In genomic region chr14:31133023-31133665, GRCm38 (mm10) we compare ENCODE assay signal across 8 mouse cellular contexts. TPM values are rescaled to one million over a fixed set of nuclear protein-coding genes. Genes with fewer than 3 reads are reported as not detected.
DNase-seq lines count a peak whose midpoint lies in the region; ATAC-seq lines count a peak whose summit lies in the region.

No protein-coding gene starts in this region.

- peaks cover 19 to 27% of the 10 kb centered on the region in 2 experiments for H3K4me1 ChIP-seq in heart, embryonic 14.5 days (ENCODE audit: control insufficient read depth in 2 of 2, insufficient read depth in 2 of 2, low read length in 2 of 2)
- peaks cover 48% of the 10 kb centered on the region for H3K4me1 ChIP-seq in forebrain, embryonic 13.5 days
- peaks cover 51% of the 10 kb centered on the region for H3K4me1 ChIP-seq in limb, embryonic 15.5 days
- peaks cover 31% of the 10 kb centered on the region for H3K4me1 ChIP-seq in midbrain, embryonic 16.5 days (ENCODE audit: control insufficient read depth, insufficient read depth, low read length)

- no peak overlapping the region for H3K4me3 ChIP-seq in heart, embryonic 14.5 days (ENCODE audit: control insufficient read depth in 1 of 2, insufficient read depth in 1 of 2, low read depth in 1 of 2, low read length in 2 of 2)
- H3K4me3 ChIP-seq in forebrain, embryonic 13.5 days, result peak overlapping the region; percentile 87
- H3K4me3 ChIP-seq in limb, embryonic 15.5 days, result peak overlapping the region; percentile 60
- no peak overlapping the region for H3K4me3 ChIP-seq in midbrain, embryonic 16.5 days (ENCODE audit: low read depth, low read length)

- WGBS in heart, embryonic 14.5 days, result 63% methylated on average over 11 of the region's 11 CpGs
- WGBS in forebrain, embryonic 13.5 days, result 75% methylated on average over 11 of the region's 11 CpGs
- 34% methylated on average over 11 of the region's 11 CpGs for WGBS in limb, embryonic 15.5 days
- WGBS in midbrain, embryonic 16.5 days, result 71% methylated on average over 11 of the region's 11 CpGs

- no peak for DNase-seq in heart, adult 18-20 months
- DNase-seq in urinary bladder, postnatal 10 days (ENCODE audit: low spot score), result no peak
- DNase-seq in c-Kit-positive CD71-positive TER-119-positive erythroid progenitor cells, embryonic 14.5 days (ENCODE audit: low spot score), result no peak

- no peak overlapping the region for H3K27ac ChIP-seq in heart, embryonic 14.5 days (replicated peaks in 1 of 2; ENCODE audit: control insufficient read depth in 1 of 2, insufficient read depth in 1 of 2, low read depth in 2 of 2, low read length in 2 of 2)
- peak overlapping the region; percentile 78 for H3K27ac ChIP-seq in forebrain, embryonic 13.5 days
- H3K27ac ChIP-seq in limb, embryonic 15.5 days, result peak overlapping the region; percentile 87
- H3K27ac ChIP-seq in midbrain, embryonic 16.5 days (ENCODE audit: low read length), result no peak overlapping the region

- H3K9me3 ChIP-seq in heart, embryonic 14.5 days (ENCODE audit: control insufficient read depth, low read length), result no peaks in the 10 kb centered on the region
- H3K9me3 ChIP-seq in forebrain, embryonic 13.5 days (replicated peaks), result no peaks in the 10 kb centered on the region
- no peaks in the 10 kb centered on the region for H3K9me3 ChIP-seq in limb, embryonic 15.5 days
- H3K9me3 ChIP-seq in midbrain, embryonic 16.5 days (replicated peaks; ENCODE audit: control insufficient read depth, low read length, poor library complexity, severe bottlenecking), result no peaks in the 10 kb centered on the region

- peaks cover 39% of the 10 kb centered on the region for H3K36me3 ChIP-seq in heart, embryonic 14.5 days (ENCODE audit: control insufficient read depth, insufficient read depth, low read length)
- peaks cover 39% of the 10 kb centered on the region for H3K36me3 ChIP-seq in forebrain, embryonic 13.5 days (ENCODE audit: poor library complexity, severe bottlenecking)
- peaks cover 35% of the 10 kb centered on the region for H3K36me3 ChIP-seq in limb, embryonic 15.5 days
- H3K36me3 ChIP-seq in midbrain, embryonic 16.5 days (ENCODE audit: control insufficient read depth, insufficient read depth, low read length), result peaks cover 15% of the 10 kb centered on the region

- no peaks in the 10 kb centered on the region for H3K27me3 ChIP-seq in heart, embryonic 14.5 days (ENCODE audit: control insufficient read depth, insufficient read depth, low read length)
- no peaks in the 10 kb centered on the region for H3K27me3 ChIP-seq in forebrain, embryonic 13.5 days
- no peaks in the 10 kb centered on the region for H3K27me3 ChIP-seq in limb, embryonic 15.5 days
- no peaks in the 10 kb centered on the region for H3K27me3 ChIP-seq in midbrain, embryonic 16.5 days (ENCODE audit: control insufficient read depth, insufficient read depth, low read depth, low read length)

- peak overlapping the region; percentile 84 for H3K4me2 ChIP-seq in heart, embryonic 14.5 days (ENCODE audit: low read length)
- H3K4me2 ChIP-seq in forebrain, embryonic 13.5 days, result peak overlapping the region; percentile 83
- H3K4me2 ChIP-seq in limb, embryonic 15.5 days, result peak overlapping the region; percentile 57
- H3K4me2 ChIP-seq in midbrain, embryonic 16.5 days (ENCODE audit: low read length), result peak overlapping the region; percentile 9; the same call in 1 of the 2 replicates

- ATAC-seq in heart, embryonic 14.5 days (ENCODE audit: insufficient number of reproducible peaks, insufficient read depth, low FRiP score, low read depth), result no peak
- no peak for ATAC-seq in forebrain, embryonic 13.5 days
- ATAC-seq in limb, embryonic 15.5 days (ENCODE audit: insufficient number of reproducible peaks, low FRiP score, low TSS enrichment, low read depth), result no peak
- ATAC-seq in midbrain, embryonic 16.5 days, result no peak
- ATAC-seq in activated CD4-positive, CD25-positive, alpha-beta regulatory T cell, adult 4 months, result no peak

- 0 out of 2 replicates have a peak overlapping the region, but pooled peaks have one; percentile 2 for H3K9ac ChIP-seq in heart, embryonic 14.5 days (ENCODE audit: low read length)
- H3K9ac ChIP-seq in forebrain, embryonic 13.5 days, result peak overlapping the region; percentile 93; the same call in 1 of the 2 replicates
- no peak overlapping the region for H3K9ac ChIP-seq in limb, embryonic 15.5 days
- no peak overlapping the region for H3K9ac ChIP-seq in midbrain, embryonic 16.5 days (ENCODE audit: low read depth, low read length)

RNA-seq across cellular contexts. Expression of gene Nt5dc2, which starts 2.3 kb away (rescaled TPM):
- 329 and 341 TPM in 2 replicates for polyA plus RNA-seq in heart, embryonic 14.5 days (2014; fragmentation: Nextera tagmentation; extraction: Ambion mirVana)
- 10 to 100 TPM; 19.2 TPM for total RNA-seq in heart, adult 18-20 months (2021)
- 306 and 325 TPM in 2 replicates for polyA plus RNA-seq in forebrain, embryonic 13.5 days (2015; fragmentation: Nextera tagmentation; extraction: Ambion mirVana)
- polyA plus RNA-seq in limb, embryonic 15.5 days (2015; fragmentation: Nextera tagmentation; extraction: Ambion mirVana), result 336 and 349 TPM in 2 replicates
- 170 and 199 TPM in 2 replicates for polyA plus RNA-seq in midbrain, embryonic 16.5 days (2015; fragmentation: Nextera tagmentation; extraction: Ambion mirVana)
- polyA plus RNA-seq in activated CD4-positive, CD25-positive, alpha-beta regulatory T cell, adult 4 months (2017; shearing (Covaris generic)), result not detected

RNA-seq across cellular contexts. Expression of gene Smim4, which starts 4.4 kb away (rescaled TPM):
- 98.2 and 107 TPM in 2 replicates for polyA plus RNA-seq in heart, embryonic 14.5 days (2014; fragmentation: Nextera tagmentation; extraction: Ambion mirVana)
- 10 to 100 TPM; 74.5 to 87.4 TPM for total RNA-seq in heart, adult 18-20 months (2021)
- 76.6 and 82.2 TPM in 2 replicates for polyA plus RNA-seq in forebrain, embryonic 13.5 days (2015; fragmentation: Nextera tagmentation; extraction: Ambion mirVana)
- 58.9 and 64.1 TPM in 2 replicates for polyA plus RNA-seq in limb, embryonic 15.5 days (2015; fragmentation: Nextera tagmentation; extraction: Ambion mirVana)
- polyA plus RNA-seq in midbrain, embryonic 16.5 days (2015; fragmentation: Nextera tagmentation; extraction: Ambion mirVana), result 38.4 and 57.0 TPM in 2 replicates
- 100 to 1,000 TPM in 1 of 2 experiments, 10 to 100 TPM in 1; 76.4 to 122 TPM for polyA plus RNA-seq in activated CD4-positive, CD25-positive, alpha-beta regulatory T cell, adult 4 months (2017; shearing (Covaris generic))

RNA-seq across cellular contexts. Expression of gene Stab1, which starts 35.3 kb away (rescaled TPM):
- polyA plus RNA-seq in heart, embryonic 14.5 days (2014; fragmentation: Nextera tagmentation; extraction: Ambion mirVana), result 56.0 and 66.8 TPM in 2 replicates
- 10 to 100 TPM; 63.2 to 64.1 TPM for total RNA-seq in heart, adult 18-20 months (2021)
- polyA plus RNA-seq in forebrain, embryonic 13.5 days (2015; fragmentation: Nextera tagmentation; extraction: Ambion mirVana), result 13.5 and 16.3 TPM in 2 replicates
- polyA plus RNA-seq in limb, embryonic 15.5 days (2015; fragmentation: Nextera tagmentation; extraction: Ambion mirVana), result 42.5 and 44.4 TPM in 2 replicates
- polyA plus RNA-seq in midbrain, embryonic 16.5 days (2015; fragmentation: Nextera tagmentation; extraction: Ambion mirVana), result 11.2 and 15.4 TPM in 2 replicates
- 1 to 10 TPM; 1.6 to 1.9 TPM for polyA plus RNA-seq in activated CD4-positive, CD25-positive, alpha-beta regulatory T cell, adult 4 months (2017; shearing (Covaris generic))

Comparison
In these comparisons a context has a peak if more than half of its experiments do, and no peak if none do; other contexts are left out.
1. H3K27ac ChIP-seq: peak in forebrain, embryonic 13.5 days (single experiment) and limb, embryonic 15.5 days (single experiment); none in heart, embryonic 14.5 days (0 of 2) and midbrain, embryonic 16.5 days (single experiment).
2. H3K4me2 ChIP-seq: peak in every context shown above with its lines; median percentile 84 in heart, embryonic 14.5 days; 83 in forebrain, embryonic 13.5 days; 57 in limb, embryonic 15.5 days; 9 in midbrain, embryonic 16.5 days.
3. H3K4me3 ChIP-seq: peak in forebrain, embryonic 13.5 days (single experiment) and limb, embryonic 15.5 days (single experiment); none in heart, embryonic 14.5 days (0 of 2) and midbrain, embryonic 16.5 days (single experiment).
4. H3K9ac ChIP-seq: peak in heart, embryonic 14.5 days (single experiment) and forebrain, embryonic 13.5 days (single experiment); none in limb, embryonic 15.5 days (single experiment) and midbrain, embryonic 16.5 days (single experiment).
5. RNA of gene Nt5dc2, which starts 2.3 kb away (polyA plus RNA-seq): 329 to 341 TPM in heart, embryonic 14.5 days, 336 to 349 TPM in limb, embryonic 15.5 days, 306 to 325 TPM in forebrain, embryonic 13.5 days and 170 to 199 TPM in midbrain, embryonic 16.5 days; not detected in activated CD4-positive, CD25-positive, alpha-beta regulatory T cell, adult 4 months; every median in the first group is over 100 times any median in the second.